Mouse (Mus musculus): ENCODE measurements around the gene Arnt2. TPM values are rescaled to one million over a fixed set of nuclear protein-coding genes. Genes with fewer than 3 reads are reported as not detected.

Arnt2 gene
- total RNA-seq (2023): not detected

GRCm38 (mm10) chr7:84409896-84410521, at the start of gene Arnt2:
Gene Arnt2, minus strand, starts transcription at chr7:84410176.

Other genes with a start within 250 kb of the Arnt2 start
- gene Gm2115, start 118.8 kb upstream of the Arnt2 start, total RNA-seq (2023): not detected
- gene Fah, start 196.5 kb upstream of the Arnt2 start, total RNA-seq (2023): 1 to 10 TPM; 2.4 to 3.6 TPM

Data from neutrophil, adult 83 days (primary cell).